Mouse (Mus musculus) CD4-positive helper T cell, adult 2 months (primary cell): ENCODE data around the gene Tnks2.
A peak's percentile ranks its signal among the peaks of the same experiment; 100 is the strongest.
"Not testable (repeated sequence)": the region's sequence is repeated elsewhere in the genome, so short reads cannot be mapped to it uniquely, and the experiment has no call there.

Experiments used
- DNase-seq: peaks from one replicate; pipeline ENCODE4 v3.0.0-alpha.2; 2012; ENCODE audit warnings: low read depth, missing footprints, low spot score

Gene Tnks2

GRCm38 (mm10) chr19:36833788-36834531 is at the start of gene Tnks2:
TSS of gene Tnks2 (plus strand) at chr19:36834232.
- DNase-seq: peak; percentile 92

DNA sequence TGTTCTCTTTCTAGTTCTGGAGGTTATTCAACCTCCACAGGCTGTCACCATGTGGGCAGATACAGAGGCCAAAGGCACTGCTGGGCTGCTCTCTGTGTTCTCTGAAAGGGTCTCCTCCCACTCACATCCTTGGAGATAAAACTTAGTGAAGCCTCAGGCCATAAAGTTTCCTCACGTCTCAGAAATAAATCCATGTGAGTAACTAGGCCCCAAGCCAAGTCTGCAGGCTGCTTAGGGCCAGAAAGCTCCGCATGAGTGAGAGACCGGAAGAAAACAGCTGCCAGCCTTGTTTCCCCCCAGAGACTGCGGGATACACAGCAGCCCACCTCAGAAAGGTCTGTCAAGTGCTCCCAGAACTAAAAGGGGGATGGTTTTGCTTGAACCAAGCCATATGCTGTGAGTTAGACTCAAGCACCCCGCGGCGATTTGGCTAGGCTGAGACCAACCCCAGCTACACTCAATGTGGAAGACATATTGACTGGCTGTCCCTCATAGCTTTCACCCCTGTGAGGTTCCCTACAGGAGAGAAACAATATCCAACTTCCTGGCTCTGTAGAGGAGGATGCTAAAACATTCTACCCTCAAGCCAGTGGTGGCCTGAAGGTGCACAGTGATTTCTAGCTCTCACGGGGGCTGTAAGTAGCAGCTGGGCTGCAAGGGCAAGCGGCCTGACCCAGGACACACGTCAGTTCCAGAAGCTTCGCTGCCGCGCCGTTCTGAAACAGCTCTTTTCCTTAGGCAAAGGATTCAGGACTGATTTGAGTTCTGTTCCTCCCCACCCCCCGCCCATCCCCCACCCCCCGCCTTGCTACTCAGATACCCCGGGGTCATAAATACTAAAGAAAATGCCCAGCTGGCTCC is 43.9 kb upstream of the Tnks2 start:
- DNase-seq: no peak

- no peak for DNase-seq
Observed at GRCm38 (mm10) chr19:36792589-36792988, 41.4 kb upstream of the Tnks2 start.

GRCm38 (mm10) chr19:36793450-36793849 is 40.6 kb upstream of the Tnks2 start:
- DNase-seq: no peak

- DNase-seq: no peak
Observed at GRCm38 (mm10) chr19:36794008-36794407, 40.0 kb upstream of the Tnks2 start.

GRCm38 (mm10) chr19:36795277-36795676 is 38.8 kb upstream of the Tnks2 start:
- DNase-seq: no peak

- no peak for DNase-seq
Observed at GRCm38 (mm10) chr19:36796931-36797330, 37.1 kb upstream of the Tnks2 start.

- DNase-seq: no peak
Observed at GRCm38 (mm10) chr19:36800288-36800687, 33.7 kb upstream of the Tnks2 start.

GRCm38 (mm10) chr19:36801856-36802641 is 32.0 kb upstream of the Tnks2 start:
- no peak for DNase-seq

- DNase-seq: no peak
Observed at GRCm38 (mm10) chr19:36803403-36803802, 30.6 kb upstream of the Tnks2 start.

GRCm38 (mm10) chr19:36806842-36807241 is 27.2 kb upstream of the Tnks2 start:
- DNase-seq: no peak

DNA sequence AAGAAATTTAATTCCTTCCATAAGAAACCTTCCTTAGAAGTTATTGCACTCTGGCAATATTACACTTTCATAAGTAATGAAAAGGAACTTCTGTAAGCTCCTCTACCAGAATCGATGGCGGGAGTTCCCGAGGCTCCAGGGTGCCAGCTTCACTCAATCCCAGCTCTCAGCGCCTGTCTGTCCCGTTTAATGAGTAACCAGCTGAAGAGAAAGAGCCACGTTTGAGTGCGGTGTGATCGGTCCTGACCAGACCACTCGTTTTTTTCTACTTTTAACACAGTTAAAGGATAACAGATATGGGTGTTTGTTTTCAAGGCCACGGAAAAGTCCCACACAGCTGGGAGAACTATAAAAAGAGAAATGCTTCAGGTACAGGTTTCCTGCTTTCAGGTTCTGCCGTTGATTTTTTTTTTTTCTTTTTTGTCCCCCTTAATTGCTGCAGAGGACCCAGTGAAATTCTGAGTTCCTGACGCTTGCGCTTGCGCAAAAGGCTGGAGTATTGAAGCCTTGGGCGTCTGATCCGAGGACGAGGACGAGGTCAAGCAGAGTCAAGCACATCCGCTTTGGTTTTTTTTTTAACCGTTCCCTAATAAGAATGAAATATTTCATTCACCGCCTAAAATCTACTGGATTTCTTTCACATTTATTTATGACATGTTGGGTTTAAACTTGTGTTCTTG is 25.5 kb upstream of the Tnks2 start:
- no peak for DNase-seq

- DNase-seq: no peak
Observed at GRCm38 (mm10) chr19:36809476-36810168, 24.4 kb upstream of the Tnks2 start.

GRCm38 (mm10) chr19:36812011-36812410 is 22.0 kb upstream of the Tnks2 start:
- DNase-seq: no peak

DNA sequence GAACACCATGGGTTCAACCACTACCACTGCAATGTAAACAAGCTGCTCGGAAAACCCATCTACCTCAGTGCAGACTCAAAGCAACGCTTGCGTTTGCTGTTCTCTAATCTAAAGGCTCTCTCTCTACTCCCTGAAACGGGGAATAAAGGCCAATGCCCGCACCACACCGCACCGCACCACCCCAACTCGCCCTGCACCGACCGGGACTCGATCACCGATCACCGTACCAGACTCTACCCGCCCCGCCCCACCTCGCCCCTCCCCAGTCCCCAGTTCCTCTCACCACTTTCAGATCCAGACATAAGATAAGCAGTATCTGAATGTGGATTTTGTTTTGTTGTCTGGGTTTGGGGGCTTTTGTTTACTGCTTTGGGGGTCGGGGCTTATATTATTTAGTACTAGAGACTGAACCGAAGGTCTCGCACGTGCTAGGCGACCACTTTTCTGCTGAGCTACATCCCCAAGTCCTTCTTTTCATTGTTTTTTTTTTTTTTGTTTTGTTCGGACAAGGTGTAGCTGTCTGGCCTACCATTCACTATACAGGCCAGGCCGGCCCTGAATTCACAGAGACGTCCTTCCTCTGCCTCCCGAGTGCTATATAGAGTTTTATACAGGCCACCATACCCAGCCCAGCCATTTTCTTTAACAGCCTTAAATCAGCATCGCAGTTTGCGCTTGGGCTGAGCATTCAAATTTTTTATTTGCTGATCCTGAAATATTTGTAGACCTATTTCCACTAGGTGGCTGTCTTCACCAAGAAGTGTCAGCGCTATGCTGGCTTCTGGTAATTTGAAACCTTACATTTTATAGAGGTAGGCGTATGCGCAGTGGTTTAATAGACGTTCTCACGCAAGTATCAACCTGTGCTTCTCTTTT is 18.4 kb upstream of the Tnks2 start:
- DNase-seq: peak; percentile 77

GRCm38 (mm10) chr19:36818141-36818885 is 15.7 kb upstream of the Tnks2 start:
- no peak for DNase-seq

DNA sequence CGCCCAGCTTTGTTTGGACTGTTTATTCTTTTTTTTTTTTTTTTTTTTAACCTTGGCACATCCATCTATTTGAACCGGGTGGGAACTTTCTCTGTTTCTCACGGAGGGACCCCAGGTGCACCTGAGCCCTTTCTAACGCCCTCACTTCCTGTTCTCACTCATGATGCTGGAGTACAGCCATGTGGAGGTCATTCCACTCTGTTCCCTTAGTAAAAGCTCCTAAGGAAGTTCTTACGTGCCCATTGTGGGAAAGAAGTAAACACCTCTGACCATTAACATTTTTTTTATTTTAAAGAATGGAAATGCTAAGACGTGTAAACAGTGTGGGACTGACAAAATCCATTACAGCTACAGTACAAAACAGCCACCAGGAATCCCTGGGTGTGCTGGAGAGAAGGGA is 14.8 kb upstream of the Tnks2 start:
- no peak for DNase-seq

DNA sequence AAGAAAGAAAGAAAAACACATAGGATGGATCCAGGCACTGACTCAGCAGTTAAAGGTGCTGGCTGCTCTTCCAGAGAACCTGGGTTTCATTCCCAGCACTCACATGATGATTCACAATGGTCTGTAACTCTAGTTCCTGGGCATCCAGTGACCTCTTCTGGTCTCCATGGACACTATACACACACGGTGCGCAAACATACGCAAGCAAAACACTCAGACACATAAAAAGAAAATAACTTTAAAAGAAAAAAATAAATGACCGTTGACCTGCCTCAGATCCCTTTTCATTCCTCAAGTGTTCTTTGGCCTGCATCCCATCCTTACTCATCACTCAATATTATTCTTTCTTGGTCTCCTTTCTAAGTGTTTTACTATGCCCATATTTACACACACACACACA is 13.6 kb upstream of the Tnks2 start:
- DNase-seq: no peak

DNA sequence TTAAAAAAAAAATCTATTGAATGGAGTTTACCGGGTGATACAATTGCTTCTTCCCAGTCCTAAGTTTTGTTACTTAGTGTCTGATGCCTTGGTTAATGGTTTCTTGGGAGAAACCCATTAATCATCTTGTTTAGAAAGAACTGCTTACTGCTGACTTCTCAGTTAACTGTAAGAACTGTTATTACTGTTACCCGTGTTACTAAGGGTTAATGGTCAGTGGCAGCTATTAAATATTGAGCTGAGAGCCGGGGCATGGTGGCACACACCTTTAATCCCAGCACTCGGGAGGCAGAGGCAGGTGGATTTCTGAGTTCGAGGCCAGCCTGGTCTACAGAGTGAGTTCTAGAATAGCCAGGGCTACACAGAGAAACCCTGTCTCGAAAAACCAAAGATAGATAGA is 12.7 kb upstream of the Tnks2 start:
- not testable (repeated sequence) for DNase-seq
